Mouse (Mus musculus) gastrocnemius, postnatal 10 days (tissue): ENCODE data around the gene Olfr1284. TPM values are rescaled to one million over a fixed set of nuclear protein-coding genes. Genes with fewer than 3 reads are reported as not detected.
"Not testable (repeated sequence)": the region's sequence is repeated elsewhere in the genome, so short reads cannot be mapped to it uniquely, and the experiment has no call there.

ENCODE experiments used
- DNase-seq: peaks from one replicate; pipeline ENCODE4 v3.0.0; 2021; ENCODE audit warnings: mixed read lengths
- long read RNA-seq, 2 experiments: library from polyadenylated mRNA; stranded (forward); transcript quantifications; one replicate each; pipeline ENCODE4 v2.0.0; 2021
- total RNA-seq, 2 experiments: library from RNA; stranded (reverse); gene quantifications; 2 replicates each; pipeline ENCODE4 v1.2.3; 2021

Gene Olfr1284
- total RNA-seq: not detected
- long read RNA-seq, experiment 1: 0 reads
- long read RNA-seq, experiment 2: 0 reads

DNA sequence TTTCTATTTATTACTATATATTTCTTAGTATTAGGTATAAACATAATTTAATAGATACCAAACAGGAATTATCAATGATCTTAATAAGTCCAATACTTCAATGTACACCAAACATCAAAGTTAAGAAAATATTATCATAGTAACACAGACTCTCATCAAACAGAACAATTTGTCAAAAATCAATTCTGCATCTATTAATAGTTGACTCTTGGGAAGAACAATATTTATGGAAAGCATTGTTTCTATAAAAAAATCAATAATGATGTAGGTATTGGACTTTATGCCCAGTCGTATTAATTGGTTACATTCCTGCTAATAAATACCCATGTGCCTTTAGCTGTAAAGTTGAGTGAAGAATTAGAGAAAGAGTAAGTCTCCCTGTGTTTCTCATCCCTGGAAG lies at the start of gene Olfr1284:
Gene Olfr1284, plus strand, starts transcription at position 301 of the 400 bp plus-strand sequence.
- no peak for DNase-seq

DNA sequence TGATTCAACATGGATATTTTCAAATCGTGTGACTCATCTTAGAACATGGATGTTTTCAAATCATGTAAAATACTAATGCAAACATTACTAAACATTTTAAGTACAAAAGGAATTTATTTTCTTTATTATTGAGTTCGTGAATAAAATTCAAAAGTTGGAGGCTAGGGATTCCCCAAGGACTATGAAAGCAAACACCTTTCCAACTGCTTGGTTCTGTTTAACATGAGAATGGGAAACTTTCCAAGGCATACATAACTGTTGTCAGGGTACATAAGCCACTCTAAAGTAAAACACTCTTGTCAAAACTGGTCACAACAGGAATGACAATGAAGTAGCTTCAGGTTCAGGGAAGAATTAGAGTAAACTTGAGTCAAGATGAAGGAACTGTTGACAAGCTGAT lies 49.1 kb upstream of the Olfr1284 start, which contains the start of gene Olfr1281:
Gene Olfr1281, plus strand, starts transcription at position 301 of the 400 bp plus-strand sequence.
- no peak for DNase-seq

DNA sequence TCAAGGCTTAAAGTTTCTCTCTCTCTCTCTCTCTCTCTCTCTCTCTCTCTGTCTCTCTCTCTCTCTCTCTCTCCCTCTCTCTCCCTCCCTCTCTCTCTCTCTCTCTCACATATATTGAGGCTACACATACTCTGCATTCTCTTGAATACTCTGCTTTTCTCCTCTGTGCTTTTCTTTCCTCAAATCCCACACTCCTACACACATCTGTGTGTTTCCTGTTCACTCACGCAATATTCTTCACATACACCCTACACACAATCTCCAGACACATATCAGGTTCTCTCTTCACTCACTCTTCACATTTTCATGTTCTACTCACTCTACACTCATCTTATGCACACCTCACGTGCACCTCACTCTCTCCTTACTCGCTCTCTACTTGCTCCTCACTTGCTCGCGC lies 41.6 kb upstream of the Olfr1284 start:
- DNase-seq: not testable (repeated sequence)

DNA sequence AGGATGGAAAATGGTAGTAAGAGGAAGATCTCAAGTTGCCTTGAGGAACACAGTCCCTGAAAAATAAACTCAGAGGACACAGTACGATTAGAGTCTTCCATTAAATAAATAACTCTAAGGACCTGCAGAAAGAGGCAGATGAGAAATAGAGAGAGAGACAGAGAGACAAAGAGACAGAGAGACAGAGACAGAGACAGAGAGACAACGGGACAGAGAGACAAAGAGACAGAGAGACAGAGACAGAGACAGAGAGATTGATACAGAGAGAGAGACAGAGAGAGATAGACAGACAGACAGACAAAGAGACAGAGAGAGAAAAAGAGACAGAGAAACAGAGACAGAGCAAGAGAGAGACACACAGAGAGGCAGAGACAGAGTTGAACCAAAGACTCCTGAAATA lies 39.3 kb upstream of the Olfr1284 start, which contains the start of gene Olfr1282:
Gene Olfr1282, minus strand, starts transcription at position 101 of the 400 bp plus-strand sequence.
- DNase-seq: no peak

DNA sequence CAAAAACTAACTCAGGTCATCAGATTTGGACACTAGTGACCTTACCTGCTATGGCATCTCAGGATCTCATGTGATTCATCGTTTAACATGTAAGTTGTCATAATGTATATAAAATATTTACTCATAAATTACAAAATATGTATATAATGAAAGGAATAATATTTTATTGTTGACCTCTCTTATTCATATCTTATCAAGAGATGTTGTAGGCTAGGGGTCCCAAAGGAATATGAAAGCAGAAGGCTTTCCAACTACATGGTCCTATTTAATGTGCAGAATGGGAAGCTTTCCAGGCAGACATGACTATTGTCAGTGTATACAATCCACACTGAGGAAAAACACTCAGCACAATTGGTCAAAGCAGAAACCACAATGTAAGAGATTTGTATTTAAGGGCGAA lies 8.8 kb upstream of the Olfr1284 start, which contains the start of gene Olfr1283:
Gene Olfr1283, plus strand, starts transcription at position 301 of the 400 bp plus-strand sequence.
- no peak for DNase-seq

DNA sequence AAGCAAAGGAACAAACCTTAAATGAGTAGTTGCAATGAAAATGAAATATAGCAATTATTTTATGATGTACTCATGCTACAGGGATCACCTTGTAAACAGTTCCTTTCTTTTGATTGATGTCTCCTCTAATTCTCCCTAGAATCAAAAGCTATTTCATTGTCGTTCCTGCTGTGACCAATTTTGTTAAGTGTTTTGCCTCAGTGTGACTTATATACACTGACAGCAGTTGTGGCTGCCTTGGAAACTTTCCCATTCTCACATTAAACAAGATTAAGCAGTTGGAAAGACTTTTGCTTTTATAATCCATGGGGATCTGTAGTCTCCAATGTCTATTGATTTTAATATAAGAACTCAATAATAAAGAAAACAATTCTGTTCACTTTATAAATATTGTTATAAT lies 47.6 kb downstream of the Olfr1284 start, which contains the start of gene Olfr1286:
Gene Olfr1286, minus strand, starts transcription at position 185 of the 400 bp plus-strand sequence.
- no peak for DNase-seq

Other genes starting within 250 kb of the Olfr1284 start
- not detected for gene Gm15130, start 222.6 kb upstream of the Olfr1284 start, total RNA-seq
- not detected for gene 4930430A15Rik, start 145.9 kb upstream of the Olfr1284 start, total RNA-seq
- not detected for gene Olfr1275, start 140.2 kb upstream of the Olfr1284 start, total RNA-seq
- not detected for gene Olfr1276, start 121.0 kb upstream of the Olfr1284 start, total RNA-seq
- not detected for gene Olfr1277, start 101.4 kb upstream of the Olfr1284 start, total RNA-seq
- not detected for gene Olfr1278, start 85.4 kb upstream of the Olfr1284 start, total RNA-seq
- gene Olfr1279, start 74.9 kb upstream of the Olfr1284 start, total RNA-seq: not detected
- not detected for gene Olfr1280, start 61.5 kb upstream of the Olfr1284 start, total RNA-seq
- not detected for gene Olfr1281, start 49.0 kb upstream of the Olfr1284 start, total RNA-seq
- gene Olfr1282, start 39.4 kb upstream of the Olfr1284 start, total RNA-seq: not detected
- not detected for gene Olfr1283, start 8.7 kb upstream of the Olfr1284 start, total RNA-seq
- not detected for gene Olfr1286, start 47.6 kb downstream of the Olfr1284 start, total RNA-seq
- gene Olfr1287, start 73.6 kb downstream of the Olfr1284 start, total RNA-seq: not detected
- gene Olfr1288, start 98.6 kb downstream of the Olfr1284 start, total RNA-seq: not detected
- gene Olfr1289, start 105.3 kb downstream of the Olfr1284 start, total RNA-seq: not detected
- not detected for gene Olfr1290, start 118.3 kb downstream of the Olfr1284 start, total RNA-seq
- not detected for gene Olfr1291-ps1, start 121.7 kb downstream of the Olfr1284 start, total RNA-seq
- gene Olfr1293-ps, start 149.7 kb downstream of the Olfr1284 start, total RNA-seq: not detected
- gene Olfr1294, start 164.8 kb downstream of the Olfr1284 start, total RNA-seq: not detected
- gene Olfr1295, start 194.2 kb downstream of the Olfr1284 start, total RNA-seq: not detected